Mouse (Mus musculus) spleen, postnatal 36 days (tissue): ENCODE data around the gene Slc39a11.

Experiments used
- DNase-seq, 2 experiments: peaks; one replicate each; pipeline ENCODE4 v3.0.0; 2022; ENCODE audit warnings: low spot score in 2 of 2, mixed read lengths in 1 of 2

Gene Slc39a11

DNA sequence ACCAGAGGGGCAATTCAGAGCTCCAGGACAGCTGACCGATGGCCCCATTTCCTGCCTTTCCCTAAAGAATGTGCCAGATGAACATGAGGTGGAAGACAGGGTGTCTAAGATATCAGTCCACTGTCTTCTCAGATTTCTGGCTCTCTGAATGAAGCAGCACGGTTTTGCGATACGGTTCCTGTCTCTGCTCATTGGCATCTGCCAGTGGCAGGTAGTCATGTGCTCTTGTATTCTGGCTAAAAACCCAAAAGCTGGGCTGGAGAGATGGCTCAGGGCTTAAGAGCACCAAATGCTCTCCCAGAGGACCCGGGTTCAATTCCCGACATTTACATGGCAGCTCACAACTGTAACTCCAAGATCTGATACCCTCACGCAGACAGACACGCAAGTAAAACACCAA lies 108.8 kb downstream of the Slc39a11 start:
- DNase-seq: no peak

DNA sequence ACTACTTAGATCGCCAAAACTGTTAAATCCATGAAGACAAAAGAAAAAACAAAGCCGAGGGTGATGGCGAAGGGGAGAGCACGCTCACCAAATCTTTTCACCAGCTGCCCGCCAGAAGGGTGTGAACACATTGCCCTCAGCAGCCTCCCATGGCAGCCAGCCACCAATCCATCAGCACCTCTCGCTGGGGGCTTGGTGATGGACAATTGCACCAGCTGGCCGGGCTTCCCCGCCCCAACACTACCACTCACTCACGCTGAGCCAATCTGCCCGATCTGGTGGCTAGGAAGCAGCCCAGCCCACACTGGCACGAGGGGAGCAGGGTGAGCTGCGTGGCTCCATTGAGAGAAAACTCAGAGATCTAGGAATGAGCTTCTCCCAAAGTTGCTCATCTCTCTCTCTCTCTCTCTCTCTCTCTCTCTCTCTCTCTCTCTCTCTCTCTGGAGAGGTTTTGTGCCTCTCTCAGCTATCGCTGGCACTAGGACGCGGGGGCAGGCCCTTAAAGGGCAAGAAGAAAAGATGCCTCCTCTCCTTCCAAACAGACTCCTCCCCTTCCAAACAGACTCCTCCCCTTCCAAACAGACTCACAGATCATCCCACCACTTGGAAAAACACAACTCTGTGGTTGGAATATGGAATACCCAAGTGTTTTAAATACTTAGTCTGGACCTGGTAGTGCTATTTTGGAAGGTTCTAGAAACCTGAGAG lies 110.2 kb downstream of the Slc39a11 start:
- no peak for DNase-seq

DNA sequence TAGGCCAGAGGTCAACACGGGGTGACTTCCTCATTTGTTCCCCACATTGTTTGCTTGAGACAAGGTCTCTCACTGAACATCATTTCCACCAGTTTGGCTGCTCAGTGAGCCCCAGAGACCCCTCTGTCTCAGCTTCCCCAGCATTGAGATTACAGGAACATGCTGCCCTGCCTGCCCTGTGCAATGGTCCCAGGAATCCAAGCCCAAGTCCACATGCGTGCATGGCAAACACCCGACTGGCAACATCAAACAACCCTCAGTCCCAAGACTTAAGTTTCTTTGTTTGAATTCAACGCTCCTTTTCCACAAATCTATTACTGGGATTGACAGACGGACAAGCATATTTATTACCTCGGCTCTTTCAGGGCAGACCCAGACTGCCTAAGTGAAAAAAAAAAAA lies 110.8 kb downstream of the Slc39a11 start:
- no peak for DNase-seq

GRCm38 (mm10) chr11:113538406-113538917 lies 111.4 kb downstream of the Slc39a11 start:
- DNase-seq: no peak

DNA sequence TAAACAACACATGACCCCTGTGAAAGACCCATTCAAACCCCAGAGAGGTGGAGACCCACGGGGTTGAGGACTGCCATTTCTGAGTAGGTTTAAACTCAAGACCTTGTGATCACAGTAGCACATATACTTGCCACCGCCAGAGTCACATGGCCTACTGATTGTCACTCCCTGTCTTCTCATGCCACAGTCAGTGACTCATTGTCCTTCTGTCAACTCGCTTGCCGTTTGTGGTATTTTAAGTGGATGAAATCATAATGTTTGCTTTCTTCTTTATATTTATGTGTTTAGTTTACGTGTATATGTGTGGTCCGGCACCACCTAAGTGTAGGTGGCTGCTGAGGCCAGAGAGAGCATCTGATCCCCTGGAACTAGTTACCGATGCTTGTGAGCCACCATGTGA lies 112.2 kb downstream of the Slc39a11 start:
- no peak for DNase-seq

- no peak for DNase-seq
These were observed 112.7 kb downstream of the Slc39a11 start for GRCm38 (mm10) chr11:113537199-113537586.

GRCm38 (mm10) chr11:113536308-113537198 lies 113.3 kb downstream of the Slc39a11 start:
- DNase-seq: no peak

DNA sequence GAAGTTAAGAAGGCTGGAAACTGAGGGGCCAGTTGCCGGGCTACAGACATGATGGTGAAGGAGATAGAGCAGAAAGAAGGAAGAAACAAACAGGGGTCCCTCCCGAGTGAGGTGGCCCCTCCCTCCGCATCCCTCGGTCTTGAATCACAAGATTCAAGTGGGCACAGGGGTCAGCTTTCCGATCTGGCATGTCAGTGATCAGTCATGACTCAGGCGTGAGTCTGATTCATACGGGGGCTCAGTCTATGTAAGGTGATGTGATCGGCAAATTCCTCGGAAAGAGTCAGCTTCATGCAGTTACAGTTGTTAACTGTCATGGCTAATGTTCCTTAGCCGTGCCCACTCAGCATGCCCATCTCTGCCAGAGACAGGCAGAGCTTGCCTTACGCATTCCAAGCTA lies 115.5 kb downstream of the Slc39a11 start:
- DNase-seq: no peak

DNA sequence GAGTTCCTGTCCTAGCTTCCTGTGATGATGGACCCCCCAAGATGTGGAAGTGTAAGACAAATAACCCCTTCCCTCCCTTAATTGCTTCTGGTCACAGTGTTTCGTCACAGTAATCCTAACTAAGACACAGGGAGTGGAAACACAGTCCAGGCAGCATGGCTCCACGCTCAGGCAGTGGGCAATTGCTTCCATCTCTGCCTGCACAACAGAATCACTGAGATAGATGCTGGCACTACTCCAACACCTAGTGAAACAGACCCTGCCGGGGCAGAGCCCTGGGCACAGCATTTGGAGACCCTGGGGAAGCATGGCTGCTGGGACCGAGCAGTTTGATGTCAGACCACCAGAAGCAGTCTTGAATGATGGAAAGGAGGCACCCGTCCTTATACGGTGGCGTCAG lies 115.9 kb downstream of the Slc39a11 start:
- no peak for DNase-seq

GRCm38 (mm10) chr11:113528391-113528790 lies 121.5 kb downstream of the Slc39a11 start:
- DNase-seq: no peak

DNA sequence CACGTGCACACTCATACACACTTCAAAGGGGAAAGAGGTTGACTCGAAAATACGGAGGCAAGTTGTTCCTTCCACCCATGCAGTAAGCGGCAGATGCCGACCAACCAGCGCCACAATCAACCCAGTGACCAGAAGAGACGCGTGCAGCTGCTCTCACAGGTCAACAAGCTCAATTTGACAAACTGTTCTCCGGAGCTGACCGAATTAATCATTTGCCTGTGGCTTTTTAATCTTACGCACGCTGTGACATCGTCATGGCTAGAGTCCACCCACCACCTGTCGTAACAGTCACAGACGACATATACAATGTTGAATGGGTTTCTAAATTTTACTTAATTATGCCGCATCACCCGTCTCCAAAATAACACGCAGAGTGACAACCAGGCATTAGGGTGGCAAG lies 124.1 kb downstream of the Slc39a11 start:
- no peak for DNase-seq

DNA sequence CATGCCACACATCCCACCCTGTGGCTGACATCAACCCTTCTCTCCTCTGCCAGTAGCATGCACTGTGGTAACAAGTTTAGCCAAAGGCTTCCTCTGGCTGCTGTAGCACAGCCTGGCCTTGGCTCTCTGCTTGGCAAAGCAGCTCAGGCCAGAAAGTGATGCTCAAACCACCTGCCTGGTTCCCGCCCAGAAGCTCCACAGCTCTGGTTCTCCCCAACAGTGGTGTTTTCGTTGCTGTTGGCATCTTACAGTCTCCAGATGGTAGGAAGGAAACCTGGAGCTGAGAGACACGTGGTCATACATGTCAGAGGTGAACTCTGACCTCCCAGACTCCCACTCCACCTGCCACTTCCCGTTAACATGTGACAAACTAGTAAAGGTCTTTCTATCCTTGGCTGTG lies 127.2 kb downstream of the Slc39a11 start:
- DNase-seq: no peak

DNA sequence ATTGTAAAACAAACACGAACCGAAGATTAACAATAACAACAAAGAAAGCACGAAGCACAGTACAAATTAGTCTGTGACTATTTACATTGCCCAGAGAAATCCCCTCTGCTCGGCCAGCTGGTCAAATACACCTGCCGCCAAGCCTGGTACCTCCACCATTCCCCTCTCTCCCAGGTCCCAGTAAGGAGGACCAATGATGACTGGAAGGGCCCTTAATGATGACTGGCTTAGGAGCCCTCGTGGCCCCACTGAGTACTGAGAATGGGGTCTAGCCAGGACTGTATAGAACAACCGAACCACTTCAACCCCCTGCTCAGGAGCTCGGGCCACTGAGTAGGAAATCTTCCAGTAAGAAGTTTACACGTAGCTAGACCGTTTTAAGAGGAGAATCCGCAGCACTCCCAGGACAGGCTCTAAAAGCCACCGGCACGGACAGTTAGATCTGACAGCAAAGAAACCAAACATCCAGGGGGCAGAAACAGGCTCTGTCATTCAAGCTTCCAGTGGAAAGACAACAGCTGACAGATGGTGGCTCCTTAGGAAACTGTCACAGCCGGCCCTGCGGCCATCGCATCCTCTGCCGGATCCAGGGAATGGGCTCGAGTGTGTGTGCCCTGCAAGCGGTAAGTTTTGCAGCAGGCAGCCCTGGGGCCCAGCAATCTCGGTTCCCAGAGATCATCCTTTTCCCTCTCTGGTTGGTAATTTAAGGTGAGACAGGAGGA lies 128.2 kb downstream of the Slc39a11 start:
- no peak for DNase-seq

- no peak for DNase-seq
These were observed 128.9 kb downstream of the Slc39a11 start for GRCm38 (mm10) chr11:113520851-113521461.

DNA sequence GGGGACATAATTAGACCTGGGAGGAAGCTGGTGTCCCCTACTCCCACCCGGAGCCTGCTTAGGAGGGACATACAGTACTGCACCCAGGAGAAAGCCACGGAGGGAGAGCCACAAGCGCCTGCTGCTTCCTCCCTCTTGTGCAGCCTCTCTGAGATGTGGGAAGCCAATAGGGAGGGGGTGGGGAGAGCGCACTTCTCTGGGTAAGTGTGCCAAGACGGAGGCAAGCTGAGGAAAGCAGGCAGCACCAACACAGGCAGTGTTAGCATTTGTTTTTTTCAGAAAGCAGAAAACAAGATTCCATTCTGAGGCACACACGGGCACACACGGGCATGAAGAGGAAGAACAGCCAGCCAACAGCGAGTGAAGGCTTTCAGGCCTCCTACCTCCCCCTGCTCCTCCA lies 129.5 kb downstream of the Slc39a11 start:
- DNase-seq: no peak

DNA sequence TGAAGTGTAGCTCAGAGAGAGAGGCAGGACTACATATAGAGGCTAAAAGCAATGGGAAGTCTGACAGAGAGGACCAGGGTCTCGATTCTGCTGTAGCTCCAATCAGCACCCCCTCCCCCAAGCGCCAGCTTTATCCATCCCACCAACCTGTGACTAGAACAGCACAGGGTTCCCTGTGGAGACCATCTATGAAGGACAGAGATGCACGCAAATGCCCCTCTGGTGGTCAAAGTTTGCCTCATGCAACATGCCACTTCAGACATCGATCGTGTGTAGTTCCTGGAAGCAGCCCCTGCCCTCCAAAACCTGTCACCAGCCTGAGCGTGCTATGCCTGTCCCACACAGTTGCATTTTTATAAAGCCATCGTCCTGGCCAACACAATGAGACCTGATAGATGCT lies 129.9 kb downstream of the Slc39a11 start:
- no peak for DNase-seq

GRCm38 (mm10) chr11:113518176-113518575 lies 131.7 kb downstream of the Slc39a11 start:
- DNase-seq: no peak

- no peak for DNase-seq
These were observed 133.7 kb downstream of the Slc39a11 start for GRCm38 (mm10) chr11:113516156-113516555.

GRCm38 (mm10) chr11:113512976-113513375 lies 136.9 kb downstream of the Slc39a11 start:
- DNase-seq: no peak

- DNase-seq: no peak
These were observed 137.7 kb downstream of the Slc39a11 start for GRCm38 (mm10) chr11:113512150-113512549.

DNA sequence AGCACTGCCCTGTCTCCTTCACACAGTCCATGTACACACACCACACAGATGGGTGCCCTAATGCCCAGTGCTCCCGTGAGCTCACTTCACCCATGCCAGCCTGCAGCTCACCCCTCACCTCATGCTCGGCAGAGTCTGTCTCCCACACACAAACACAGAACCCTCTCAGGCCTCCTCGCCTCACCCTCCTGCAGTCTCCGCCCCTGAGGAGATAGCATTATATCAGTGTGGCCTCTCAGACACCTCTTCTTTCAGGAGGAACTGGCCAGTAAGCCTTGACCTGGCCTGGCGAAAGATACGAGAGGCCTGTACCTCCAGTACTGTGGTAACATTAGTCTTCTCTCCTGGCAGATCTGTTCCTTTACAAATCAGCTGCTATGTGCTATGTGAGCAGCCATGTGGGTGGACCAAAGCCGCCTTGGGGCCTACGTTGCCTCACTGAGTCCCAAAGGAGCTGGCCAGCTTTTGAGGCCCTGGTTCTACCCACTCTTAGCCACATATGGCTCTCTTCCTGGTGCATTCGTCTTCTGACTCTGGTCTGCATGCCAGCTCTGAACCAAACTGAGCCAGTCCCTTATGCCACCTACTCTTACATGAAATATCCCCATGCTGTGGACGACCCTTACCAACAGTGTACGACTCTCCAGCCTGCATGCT lies 138.8 kb downstream of the Slc39a11 start:
- no peak for DNase-seq
